Mouse (Mus musculus) stomach, postnatal 0 days (tissue): Measurements from ENCODE around the gene Sphk2.

Experiments used
- CTCF ChIP-seq: IDR thresholded peaks from 2 replicates; pipeline ENCODE4 v1.5.1; 2016; ENCODE audit warnings: antibody characterized with exemption, low read depth, mild to moderate bottlenecking, moderate library complexity
- EP300 ChIP-seq: optimal IDR thresholded peaks from 2 replicates; pipeline ENCODE3; 2016; ENCODE audit warnings: antibody characterized with exemption

GRCm38 (mm10) chr7:45748110-45748509 is 30.3 kb upstream of the Sphk2 start:
- TF ChIP-seq CTCF, result no peak
- no peak for TF ChIP-seq EP300
